Mouse (Mus musculus): Measurements from ENCODE around the gene Tctn1. TPM values are rescaled to one million over a fixed set of nuclear protein-coding genes. Genes with fewer than 3 reads are reported as not detected.

Tctn1 gene
- total and polyA plus RNA-seq, 3 experiments = 3.8 to 6.0 TPM; not detected in 1

DNA sequence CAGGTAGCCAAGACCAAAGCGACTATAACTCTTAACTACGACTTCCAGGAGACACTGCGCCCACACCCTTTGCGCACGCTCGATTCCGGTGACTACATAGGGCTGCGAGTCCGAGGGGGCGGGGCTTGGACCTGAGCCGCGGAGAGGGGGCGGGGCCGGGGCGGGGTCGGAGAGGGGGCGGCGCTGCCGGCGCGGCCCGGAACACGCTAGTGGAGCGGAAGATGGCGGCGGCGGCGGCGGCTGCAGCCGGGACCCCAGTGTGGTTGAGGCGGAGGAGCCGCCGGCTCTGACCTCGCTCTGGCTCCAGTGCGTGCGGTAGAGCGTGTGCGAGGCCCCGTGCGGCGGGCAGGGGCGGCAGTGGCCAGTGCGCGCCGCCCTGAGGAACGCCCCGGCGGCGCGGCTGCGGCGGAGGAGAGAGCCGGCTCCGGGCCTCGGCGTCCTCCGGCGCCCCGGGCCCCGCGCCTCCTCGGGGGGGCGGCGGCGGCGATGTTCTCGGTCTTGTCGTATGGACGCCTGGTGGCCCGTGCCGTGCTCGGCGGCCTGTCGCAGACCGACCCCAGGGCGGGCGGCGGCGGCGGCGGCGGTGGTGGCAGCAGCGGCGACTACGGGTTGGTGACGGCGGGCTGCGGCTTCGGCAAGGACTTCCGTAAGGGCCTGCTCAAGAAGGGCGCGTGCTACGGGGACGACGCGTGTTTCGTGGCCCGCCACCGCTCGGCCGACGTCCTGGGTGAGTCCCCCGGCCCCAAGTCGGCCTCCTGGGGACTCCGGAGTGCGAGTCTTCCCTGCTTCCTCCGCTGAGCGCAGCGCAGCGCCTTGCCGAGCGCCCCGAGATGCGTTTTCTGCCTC lies 20.1 kb upstream of the Tctn1 start, which contains the start of gene Pptc7:
Pptc7 (plus strand) TSS at position 183 of the 846 bp plus-strand sequence.
- Histone ChIP-seq H3K9ac (ENCODE audit: control insufficient read depth, low read depth, low read length, poor library complexity, severe bottlenecking) (peak within 1 kb of the TSS; percentile 96), H3K79me2 (ENCODE audit: control insufficient read depth, insufficient read depth, low read length, poor library complexity) (peaks cover 47% of the 10 kb centered on the region), H3K36me3 (ENCODE audit: control insufficient read depth in 1 of 2, insufficient read depth in 2 of 2, low read length in 2 of 2) (peaks cover 6 to 45% of the 10 kb centered on the region in 2 experiments), H3K4me3 (ENCODE audit: control insufficient read depth in 1 of 2, insufficient read depth in 1 of 2, low read depth in 2 of 2, low read length in 2 of 2) (peak within 1 kb of the TSS; percentile 86 to 98), H3K27me3 (ENCODE audit: control insufficient read depth in 1 of 2, insufficient read depth in 2 of 2, low read length in 2 of 2) (no peaks in the 10 kb centered on the region), H3K27ac (ENCODE audit: control insufficient read depth, low read depth, low read length) (0 out of 2 replicates have a peak within 1 kb of the TSS, but pooled peaks have one; percentile 1), H3K4me1 (ENCODE audit: control insufficient read depth in 1 of 2, insufficient read depth in 2 of 2, low read length in 2 of 2) (peaks cover 16 to 42% of the 10 kb centered on the region in 2 experiments), H3K9me3 (replicated peaks; ENCODE audit: insufficient read depth, low read length) (no peaks in the 10 kb centered on the region)
- DNase-seq (ENCODE audit: low read depth, low spot score) = peak; percentile 92
- no peak for TF ChIP-seq USF1 (IDR thresholded peaks at IDR 0.05; ENCODE audit: low read depth, low read length)
- TF ChIP-seq KAT2A (conservative IDR thresholded peaks at IDR 0.05; ENCODE audit: low read depth, low read length) = peak; percentile 60; the same call in 1 of the 2 replicates
- TF ChIP-seq CTCF (IDR thresholded peaks at IDR 0.05 in 2 of 3, conservative IDR thresholded peaks at IDR 0.05 in 1 of 3; ENCODE audit: control insufficient read depth in 1 of 3, insufficient read depth in 1 of 3, low read depth in 2 of 3, low read length in 3 of 3, poor library complexity in 1 of 3, severe bottlenecking in 1 of 3) = no peak
- no peak for TF ChIP-seq ZKSCAN1 (IDR thresholded peaks at IDR 0.05; ENCODE audit: low read depth, low read length)
- TF ChIP-seq ZC3H11A (IDR thresholded peaks at IDR 0.05; ENCODE audit: low read depth, low read length) = no peak
- no peak for TF ChIP-seq MAFK (IDR thresholded peaks at IDR 0.05; ENCODE audit: borderline replicate concordance, low read depth, low read length)
- TF ChIP-seq JUND (IDR thresholded peaks at IDR 0.05; ENCODE audit: low read depth, low read length) = no peak
- no peak for TF ChIP-seq TAL1 (IDR thresholded peaks at IDR 0.05; ENCODE audit: low read length)
- TF ChIP-seq MAX (IDR thresholded peaks at IDR 0.05; ENCODE audit: low read length) = peak; percentile 57
- 0 out of 2 replicates have a peak, but pooled peaks have one; percentile 36 for TF ChIP-seq POLR2AphosphoS2 (IDR thresholded peaks at IDR 0.05; ENCODE audit: low read length)
- no peak for TF ChIP-seq TCF12 (IDR thresholded peaks at IDR 0.05; ENCODE audit: low read depth, low read length)
- peak; percentile 40; the same call in 1 of the 2 replicates for TF ChIP-seq ELF1 (IDR thresholded peaks at IDR 0.05; ENCODE audit: low read depth, low read length)
- no peak for TF ChIP-seq RAD21 (IDR thresholded peaks at IDR 0.05; ENCODE audit: low read depth, low read length)
- TF ChIP-seq EP300 (IDR thresholded peaks at IDR 0.05; ENCODE audit: low read depth in 1 of 2, low read length in 2 of 2) = no peak
- peak; percentile 65 for TF ChIP-seq NELFE (IDR thresholded peaks at IDR 0.05; ENCODE audit: low read depth, low read length)
- no peak for TF ChIP-seq E2F4 (IDR thresholded peaks at IDR 0.05; ENCODE audit: borderline replicate concordance, low read depth, low read length)
- peak; percentile 67 to 76; a peak in 3 of 4 replicates for TF ChIP-seq POLR2A (IDR thresholded peaks at IDR 0.05; ENCODE audit: control insufficient read depth in 1 of 2, insufficient read depth in 1 of 2, low read depth in 1 of 2, low read length in 2 of 2, poor library complexity in 1 of 2)
- peak; percentile 56 for TF ChIP-seq SIN3A (IDR thresholded peaks at IDR 0.05; ENCODE audit: low read length)
- peak; percentile 88 for TF ChIP-seq HCFC1 (IDR thresholded peaks at IDR 0.05; ENCODE audit: low read depth, low read length)
- no peak for TF ChIP-seq BHLHE40 (IDR thresholded peaks at IDR 0.05; ENCODE audit: borderline replicate concordance, low read depth, low read length)
- no peak for TF ChIP-seq USF2 (IDR thresholded peaks at IDR 0.05; ENCODE audit: borderline replicate concordance in 1 of 2, insufficient read depth in 1 of 2, low read depth in 1 of 2, low read length in 2 of 2)
- peak; percentile 77 for TF ChIP-seq NRF1 (IDR thresholded peaks at IDR 0.05; ENCODE audit: insufficient read depth, low read depth, low read length, poor library complexity, severe bottlenecking)
- TF ChIP-seq GATA1 (IDR thresholded peaks at IDR 0.05; ENCODE audit: low read depth, low read length) = no peak
- TF ChIP-seq MEF2A (IDR thresholded peaks at IDR 0.05; ENCODE audit: extremely low read depth, insufficient replicate concordance, low read depth, low read length, poor library complexity, severe bottlenecking) = no peak
- TF ChIP-seq ZMIZ1 (IDR thresholded peaks at IDR 0.05; ENCODE audit: low read depth, low read length) = 0 out of 2 replicates have a peak, but pooled peaks have one; percentile 63
- no peak for TF ChIP-seq MXI1 (IDR thresholded peaks at IDR 0.05; ENCODE audit: low read depth, low read length)
- TF ChIP-seq UBTF (IDR thresholded peaks at IDR 0.05; ENCODE audit: borderline replicate concordance, insufficient read depth, low read depth, low read length) = 0 out of 2 replicates have a peak, but pooled peaks have one; percentile 20

Data from MEL (cell line).